Mouse (Mus musculus): ENCODE measurements around the gene Gm21294. TPM values are rescaled to one million over a fixed set of nuclear protein-coding genes. Genes with fewer than 3 reads are reported as not detected.

Gene Gm21294
- not detected in 2 replicates for polyA plus RNA-seq (2015; fragmentation: Nextera tagmentation; extraction: Ambion mirVana)

DNA sequence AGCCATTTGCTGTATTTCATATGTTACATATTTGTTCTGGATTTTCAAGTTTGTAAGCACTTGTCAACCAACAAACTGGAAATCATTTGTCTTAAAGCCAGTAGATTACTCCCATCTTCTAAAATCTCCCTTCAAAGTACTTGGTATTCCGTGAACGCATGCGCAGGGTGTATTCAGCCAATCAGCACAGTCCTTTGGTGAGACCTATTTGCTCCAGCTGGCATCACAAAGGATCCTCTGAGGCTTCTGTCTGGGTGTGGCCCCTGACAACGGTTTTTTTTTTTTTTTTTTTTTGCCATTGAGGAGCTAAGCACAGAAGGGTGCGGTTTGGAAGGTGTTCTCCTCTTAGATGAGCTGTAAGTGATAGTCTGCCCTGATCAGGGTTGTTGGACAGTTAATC, at the start of gene Gm21294:
Gene Gm21294, plus strand, starts transcription at position 301 of the 400 bp plus-strand sequence.

